Mouse (Mus musculus): ENCODE measurements around the gene Creb3l4. TPM values are rescaled to one million over a fixed set of nuclear protein-coding genes. Genes with fewer than 3 reads are reported as not detected.

Creb3l4 gene
- polyA plus RNA-seq, 1 experiment from 2014 or later, result 5.5 TPM

GRCm38 (mm10) chr3:90197548-90197947 lies 45.8 kb downstream of the Creb3l4 start:
- no peak for ATAC-seq (ENCODE audit: low FRiP score)
- H3K4me2 ChIP-seq, result no peak overlapping the region
- no peak overlapping the region for H3K9ac ChIP-seq
- WGBS, result 85% methylated on average over 1 of the region's 1 CpGs
- no peak overlapping the region for H3K27ac ChIP-seq
- H3K36me3 ChIP-seq (replicated peaks), result no peaks in the 10 kb centered on the region
- no peaks in the 10 kb centered on the region for H3K9me3 ChIP-seq
- no peak overlapping the region for H3K4me3 ChIP-seq (replicated peaks)
- no peaks in the 10 kb centered on the region for H3K27me3 ChIP-seq
- 0 out of 2 replicates have a peak, but pooled peaks cover 3% of the 10 kb centered on the region for H3K4me1 ChIP-seq

- H3K4me2 ChIP-seq, result no peak overlapping the region
- H3K9me3 ChIP-seq, result no peaks in the 10 kb centered on the region
- H3K4me3 ChIP-seq (replicated peaks), result no peak overlapping the region
- 0 out of 2 replicates have a peak, but pooled peaks cover 3% of the 10 kb centered on the region for H3K4me1 ChIP-seq
- no peak overlapping the region for H3K9ac ChIP-seq
- no peaks in the 10 kb centered on the region for H3K27me3 ChIP-seq
- no peaks in the 10 kb centered on the region for H3K36me3 ChIP-seq (replicated peaks)
- 94% methylated on average over 1 of the region's 1 CpGs for WGBS
- H3K27ac ChIP-seq, result no peak overlapping the region
- ATAC-seq (ENCODE audit: low FRiP score), result no peak
Measured at GRCm38 (mm10) chr3:90195644-90196043, 47.7 kb downstream of the Creb3l4 start.

- no peaks in the 10 kb centered on the region for H3K9me3 ChIP-seq
- 0 out of 2 replicates have a peak, but pooled peaks cover 3% of the 10 kb centered on the region for H3K4me1 ChIP-seq
- ATAC-seq (ENCODE audit: low FRiP score), result 0 out of 2 replicates have a peak, but pooled peaks have one; percentile 39
- no peak overlapping the region for H3K4me2 ChIP-seq
- H3K4me3 ChIP-seq (replicated peaks), result no peak overlapping the region
- H3K36me3 ChIP-seq (replicated peaks), result no peaks in the 10 kb centered on the region
- WGBS, result 31% methylated on average over 4 of the region's 4 CpGs
- H3K27me3 ChIP-seq, result no peaks in the 10 kb centered on the region
- no peak overlapping the region for H3K9ac ChIP-seq
- H3K27ac ChIP-seq, result no peak overlapping the region
Measured at GRCm38 (mm10) chr3:90194759-90195158, 48.6 kb downstream of the Creb3l4 start.

- Histone ChIP-seq H3K36me3 (replicated peaks) (no peaks in the 10 kb centered on the region), H3K4me3 (replicated peaks) (no peak overlapping the region), H3K27me3 (no peaks in the 10 kb centered on the region), H3K4me1 (0 out of 2 replicates have a peak, but pooled peaks cover 3% of the 10 kb centered on the region), H3K9me3 (no peaks in the 10 kb centered on the region), H3K27ac (no peak overlapping the region), H3K9ac (no peak overlapping the region), H3K4me2 (no peak overlapping the region)
- WGBS, result 82% methylated on average over 11 of the region's 11 CpGs
- ATAC-seq (ENCODE audit: low FRiP score), result no peak
Measured at GRCm38 (mm10) chr3:90190859-90191510, 52.3 kb downstream of the Creb3l4 start.

Small RNAs within 50 kb of the gene (microRNA-seq; reads per million reads assigned to microRNA genes)
- not detected for gene Mir7012

Other genes starting within 250 kb of the Creb3l4 start
- gene Hax1, start 244.7 kb downstream of the Creb3l4 start, polyA plus RNA-seq (2016; fragmentation: Nextera tagmentation; extraction: Ambion mirVana), result 145 and 150 TPM in 2 replicates
- 188 and 189 TPM in 2 replicates for gene 4933434E20Rik, start 191.9 kb downstream of the Creb3l4 start, polyA plus RNA-seq (2016; fragmentation: Nextera tagmentation; extraction: Ambion mirVana)
- 205 and 225 TPM in 2 replicates for gene Ubap2l, start 190.9 kb downstream of the Creb3l4 start, polyA plus RNA-seq (2016; fragmentation: Nextera tagmentation; extraction: Ambion mirVana)
- 496 and 499 TPM in 2 replicates for gene Tpm3, start 170.9 kb downstream of the Creb3l4 start, polyA plus RNA-seq (2016; fragmentation: Nextera tagmentation; extraction: Ambion mirVana)
- gene Nup210l, start 139.4 kb downstream of the Creb3l4 start, polyA plus RNA-seq (2016; fragmentation: Nextera tagmentation; extraction: Ambion mirVana), result 0.50 and 0.69 TPM in 2 replicates
- 943 and 1,078 TPM in 2 replicates for gene Rps27, start 29.9 kb downstream of the Creb3l4 start, polyA plus RNA-seq (2016; fragmentation: Nextera tagmentation; extraction: Ambion mirVana)
- 22.6 and 23.3 TPM in 2 replicates for gene Rab13, start 29.8 kb downstream of the Creb3l4 start, polyA plus RNA-seq (2016; fragmentation: Nextera tagmentation; extraction: Ambion mirVana)
- gene Jtb, start 11.9 kb downstream of the Creb3l4 start, polyA plus RNA-seq (2016; fragmentation: Nextera tagmentation; extraction: Ambion mirVana), result 93.8 and 100.0 TPM in 2 replicates
- gene Slc39a1, start 4.7 kb upstream of the Creb3l4 start, polyA plus RNA-seq (2016; fragmentation: Nextera tagmentation; extraction: Ambion mirVana), result 32.8 and 42.8 TPM in 2 replicates
- 19.9 and 20.7 TPM in 2 replicates for gene Crtc2, start 10.7 kb upstream of the Creb3l4 start, polyA plus RNA-seq (2016; fragmentation: Nextera tagmentation; extraction: Ambion mirVana)
- gene Dennd4b, start 21.7 kb upstream of the Creb3l4 start, polyA plus RNA-seq (2016; fragmentation: Nextera tagmentation; extraction: Ambion mirVana), result 6.0 and 7.9 TPM in 2 replicates
- 15.8 and 17.2 TPM in 2 replicates for gene Gatad2b, start 49.7 kb upstream of the Creb3l4 start, polyA plus RNA-seq (2016; fragmentation: Nextera tagmentation; extraction: Ambion mirVana)
- 14.7 and 18.3 TPM in 2 replicates for gene Slc27a3, start 146.4 kb upstream of the Creb3l4 start, polyA plus RNA-seq (2016; fragmentation: Nextera tagmentation; extraction: Ambion mirVana)
- gene Ints3, start 190.1 kb upstream of the Creb3l4 start, polyA plus RNA-seq (2016; fragmentation: Nextera tagmentation; extraction: Ambion mirVana), result 42.8 and 45.1 TPM in 2 replicates
- 1.6 and 2.2 TPM in 2 replicates for gene Npr1, start 222.4 kb upstream of the Creb3l4 start, polyA plus RNA-seq (2016; fragmentation: Nextera tagmentation; extraction: Ambion mirVana)
- 351 and 352 TPM in 2 replicates for gene Ilf2, start 232.6 kb upstream of the Creb3l4 start, polyA plus RNA-seq (2016; fragmentation: Nextera tagmentation; extraction: Ambion mirVana)
- gene Snapin, start 247.5 kb upstream of the Creb3l4 start, polyA plus RNA-seq (2016; fragmentation: Nextera tagmentation; extraction: Ambion mirVana), result 71.7 and 73.2 TPM in 2 replicates

All from forebrain, embryonic 12.5 days (tissue).